1 mouse cellular context compared by ENCODE assay signal in the genomic region with DNA sequence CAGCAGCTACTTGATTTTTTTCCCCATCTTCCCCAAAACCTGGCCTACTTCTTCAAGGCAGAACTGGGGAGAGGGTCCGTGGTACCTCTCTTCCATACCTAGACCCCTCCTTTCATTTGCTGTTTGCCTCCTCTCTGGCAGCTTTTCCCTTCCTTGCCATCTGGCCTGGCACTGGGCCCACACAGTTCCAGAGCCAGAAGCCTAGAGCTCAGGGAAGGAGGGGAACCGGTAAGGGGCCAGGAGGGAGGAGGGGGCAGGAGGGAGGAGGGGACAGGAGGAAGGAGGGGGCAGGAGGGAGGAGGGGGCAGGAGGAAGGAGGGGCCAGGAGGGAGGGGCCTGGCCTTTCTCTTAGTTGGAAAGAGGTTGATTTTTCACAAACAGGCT.
TF ChIP-seq lines count a peak whose summit lies in the region.

No protein-coding gene starts in this region.

TF ChIP-seq in CH12.LX, 34 proteins besides CTCF, POLR2A, EP300 and RAD21 (continued from another document):
- TF ChIP-seq ETS1 (conservative IDR thresholded peaks at IDR 0.05; ENCODE audit: low read depth, low read length) (no peak), MAFK (IDR thresholded peaks at IDR 0.05; ENCODE audit: insufficient replicate concordance, low read length) (no peak), TBP (conservative IDR thresholded peaks at IDR 0.05; ENCODE audit: low read depth, low read length) (no peak), MAX (IDR thresholded peaks at IDR 0.05; ENCODE audit: low read length) (no peak), SIN3A (IDR thresholded peaks at IDR 0.05; ENCODE audit: low read length) (no peak; the same call in 1 of the 2 replicates), HCFC1 (IDR thresholded peaks at IDR 0.05; ENCODE audit: low read depth, low read length) (0 out of 2 replicates have a peak, but pooled peaks have one; percentile 19), ELF1 (IDR thresholded peaks at IDR 0.05; ENCODE audit: low read depth, low read length) (no peak), USF1 (IDR thresholded peaks at IDR 0.05; ENCODE audit: low read depth, low read length) (no peak), NELFE (IDR thresholded peaks at IDR 0.05; ENCODE audit: low read depth, low read length) (peak; percentile 49; the same call in 1 of the 2 replicates), TCF12 (IDR thresholded peaks at IDR 0.05; ENCODE audit: low read depth, low read length) (0 out of 2 replicates have a peak, but pooled peaks have one; percentile 9), ZNF384 (IDR thresholded peaks at IDR 0.05; ENCODE audit: low read depth, low read length) (0 out of 2 replicates have a peak, but pooled peaks have one; percentile 3), ZMIZ1 (IDR thresholded peaks at IDR 0.05; ENCODE audit: low read depth, low read length) (no peak), CHD2 (IDR thresholded peaks at IDR 0.05; ENCODE audit: low read length) (peak; percentile 51; the same call in 1 of the 2 replicates), GABPA (IDR thresholded peaks at IDR 0.05; ENCODE audit: insufficient replicate concordance, low read depth, low read length) (no peak), POLR2AphosphoS2 (IDR thresholded peaks at IDR 0.05; ENCODE audit: low read depth, low read length) (no peak), IRF4 (IDR thresholded peaks at IDR 0.05; ENCODE audit: low read depth, low read length) (no peak), NRF1 (IDR thresholded peaks at IDR 0.05; ENCODE audit: low read depth, low read length) (no peak), MAZ (IDR thresholded peaks at IDR 0.05; ENCODE audit: low read depth, low read length) (peak; percentile 97)
